Mouse (Mus musculus) spleen, postnatal 0 days (tissue): ENCODE data around the gene Cct4. TPM values are rescaled to one million over a fixed set of nuclear protein-coding genes. Genes with fewer than 3 reads are reported as not detected.

Source experiments
- polyA plus RNA-seq: library from polyadenylated mRNA; unstranded; fragments of >200 nt; fragmentation: Nextera tagmentation; extraction: Ambion mirVana; gene quantifications from 2 replicates; pipeline ENCODE4 v1.2.1, GENCODE M21; 2015

Cct4 gene
- 155 and 158 TPM in 2 replicates for polyA plus RNA-seq

GRCm38 (mm10) chr11:22990393-22991126 is at the start of gene Cct4:
TSS of gene Cct4 (plus strand) at chr11:22990519.

GRCm38 (mm10) chr11:22971835-22972709 is 18.2 kb upstream of the Cct4 start, which contains the start of gene Zrsr1:
TSS of gene Zrsr1 (plus strand) at chr11:22972005.

GRCm38 (mm10) chr11:22981984-22982757 is 8.1 kb upstream of the Cct4 start, which contains the start of the genes Gm28048 and Commd1:
TSS of gene Gm28048 (minus strand) at chr11:22982090.
TSS of gene Commd1 (minus strand) at chr11:22982382.

GRCm38 (mm10) chr11:23007481-23008180 is 17.3 kb downstream of the Cct4 start, which contains the start of gene Fam161a:
TSS of gene Fam161a (plus strand) at chr11:23007531.

Other genes starting within 250 kb of the Cct4 start
- 6.8 and 10.2 TPM in 2 replicates for gene B3gnt2, start 129.6 kb upstream of the Cct4 start, polyA plus RNA-seq
- gene Zrsr1, start 18.5 kb upstream of the Cct4 start, polyA plus RNA-seq, result 2.7 and 4.5 TPM in 2 replicates
- gene Gm28048, start 8.4 kb upstream of the Cct4 start, polyA plus RNA-seq, result 14.0 and 18.1 TPM in 2 replicates
- 161 and 167 TPM in 2 replicates for gene Commd1, start 8.1 kb upstream of the Cct4 start, polyA plus RNA-seq
- 1.8 and 2.3 TPM in 2 replicates for gene Fam161a, start 17.0 kb downstream of the Cct4 start, polyA plus RNA-seq